Mouse (Mus musculus) neural tube, embryonic 15.5 days (tissue): ENCODE data around the gene 2310061N02Rik. TPM values are rescaled to one million over a fixed set of nuclear protein-coding genes. Genes with fewer than 3 reads are reported as not detected.

ENCODE experiments used
- ATAC-seq: fragments of 200-750 bp; cut with Nextera tagmentation; 2 replicates; pipeline ENCODE4 v1.8.0; 2017; ENCODE audit warnings: mild to moderate bottlenecking, moderate TSS enrichment, moderate library complexity; ENCODE audit not compliant: low FRiP score
- H3K27ac ChIP-seq: fragments of 300-500 bp; sonication (generic); replicated peaks from 2 replicates; pipeline ENCODE4 v1.5.1; 2015; ENCODE audit warnings: mild to moderate bottlenecking, inconsistent platforms
- H3K27me3 ChIP-seq: fragments of 300-500 bp; sonication (generic); replicated peaks from 2 replicates; pipeline ENCODE4 v1.6.1; 2015; ENCODE audit warnings: inconsistent platforms
- H3K36me3 ChIP-seq: fragments of 300-500 bp; sonication (generic); 2 replicates; pipeline ENCODE4 v1.6.1; 2015; ENCODE audit warnings: inconsistent platforms
- H3K4me1 ChIP-seq: fragments of 300-500 bp; sonication (generic); 2 replicates; pipeline ENCODE4 v1.6.1; 2015; ENCODE audit warnings: inconsistent platforms
- H3K4me2 ChIP-seq: fragments of 300-500 bp; sonication (generic); 2 replicates; pipeline ENCODE4 v1.6.1; 2015; ENCODE audit warnings: inconsistent platforms, mild to moderate bottlenecking, moderate library complexity
- H3K4me3 ChIP-seq: fragments of 300-500 bp; sonication (generic); replicated peaks from 2 replicates; pipeline ENCODE4 v1.5.1; 2015; ENCODE audit warnings: mild to moderate bottlenecking, inconsistent platforms
- H3K9ac ChIP-seq: fragments of 300-500 bp; sonication (generic); replicated peaks from 2 replicates; pipeline ENCODE4 v1.6.1; 2015; ENCODE audit warnings: mild to moderate bottlenecking, inconsistent platforms
- H3K9me3 ChIP-seq: fragments of 300-500 bp; sonication (generic); replicated peaks from 2 replicates; pipeline ENCODE4 v1.6.1; 2016; ENCODE audit warnings: inconsistent platforms
- WGBS: fragments of 180-500 bp; shearing (Covaris S2); methylation state at CpG from one replicate; pipeline ENCODE4 v1.1.7; 2015; ENCODE audit warnings: mixed read lengths; 5-methylcytosine and 5-hydroxymethylcytosine counted together
- polyA plus RNA-seq: library from polyadenylated mRNA; unstranded; fragments of >200 nt; fragmentation: Nextera tagmentation; extraction: Ambion mirVana; gene quantifications from 2 replicates; pipeline ENCODE4 v1.2.1, GENCODE M21; 2015

The 2310061N02Rik gene
- polyA plus RNA-seq, 1 experiment from 2014 or later, result not detected

DNA sequence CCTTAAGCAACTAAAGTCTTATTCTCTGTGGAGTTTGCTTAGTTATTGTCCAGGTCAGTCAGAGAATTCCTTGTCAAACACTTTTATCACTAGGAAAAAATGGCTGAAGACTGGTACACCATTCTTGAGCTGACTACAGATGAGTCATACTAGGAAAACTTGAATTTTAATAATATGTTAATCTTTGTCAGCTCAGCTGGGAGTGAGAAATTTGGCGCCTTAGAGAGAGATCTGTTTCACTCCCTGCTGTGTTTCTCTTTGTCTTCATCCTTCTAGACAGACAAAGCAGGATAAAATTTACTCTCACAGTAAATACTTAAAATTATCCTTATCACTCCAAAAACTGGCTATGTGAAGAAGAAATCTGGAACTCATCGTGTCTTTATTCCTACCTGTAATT is 26.5 kb downstream of the 2310061N02Rik start:
- Histone ChIP-seq H3K4me1 (no peaks in the 10 kb centered on the region), H3K9me3 (no peaks in the 10 kb centered on the region), H3K4me2 (no peak overlapping the region), H3K27me3 (no peaks in the 10 kb centered on the region), H3K4me3 (no peak overlapping the region), H3K9ac (no peak overlapping the region), H3K36me3 (no peaks in the 10 kb centered on the region), H3K27ac (no peak overlapping the region)
- ATAC-seq, result no peak
- WGBS, result 36% methylated on average over 2 of the region's 2 CpGs

- H3K27ac ChIP-seq, result no peak overlapping the region
- no peaks in the 10 kb centered on the region for H3K27me3 ChIP-seq
- H3K4me2 ChIP-seq, result no peak overlapping the region
- no peak for ATAC-seq
- H3K36me3 ChIP-seq, result no peaks in the 10 kb centered on the region
- 82% methylated on average over 6 of the region's 6 CpGs for WGBS
- H3K9ac ChIP-seq, result no peak overlapping the region
- no peak overlapping the region for H3K4me3 ChIP-seq
- no peaks in the 10 kb centered on the region for H3K4me1 ChIP-seq
- no peaks in the 10 kb centered on the region for H3K9me3 ChIP-seq
These were observed 28.7 kb downstream of the 2310061N02Rik start for GRCm38 (mm10) chr16:88679099-88679498.

GRCm38 (mm10) chr16:88671571-88671970 is 36.2 kb downstream of the 2310061N02Rik start, which contains the start of gene Krtap27-1:
TSS of gene Krtap27-1 (minus strand) at chr16:88671671.
- no peaks in the 10 kb centered on the region for H3K27me3 ChIP-seq
- H3K9ac ChIP-seq, result no peak within 1 kb of the TSS
- H3K4me1 ChIP-seq, result no peaks in the 10 kb centered on the region
- H3K4me2 ChIP-seq, result no peak within 1 kb of the TSS
- H3K36me3 ChIP-seq, result no peaks in the 10 kb centered on the region
- WGBS, result 92% methylated on average over 4 of the region's 4 CpGs
- no peak within 1 kb of the TSS for H3K4me3 ChIP-seq
- H3K9me3 ChIP-seq, result no peaks in the 10 kb centered on the region
- no peak for ATAC-seq
- no peak within 1 kb of the TSS for H3K27ac ChIP-seq

DNA sequence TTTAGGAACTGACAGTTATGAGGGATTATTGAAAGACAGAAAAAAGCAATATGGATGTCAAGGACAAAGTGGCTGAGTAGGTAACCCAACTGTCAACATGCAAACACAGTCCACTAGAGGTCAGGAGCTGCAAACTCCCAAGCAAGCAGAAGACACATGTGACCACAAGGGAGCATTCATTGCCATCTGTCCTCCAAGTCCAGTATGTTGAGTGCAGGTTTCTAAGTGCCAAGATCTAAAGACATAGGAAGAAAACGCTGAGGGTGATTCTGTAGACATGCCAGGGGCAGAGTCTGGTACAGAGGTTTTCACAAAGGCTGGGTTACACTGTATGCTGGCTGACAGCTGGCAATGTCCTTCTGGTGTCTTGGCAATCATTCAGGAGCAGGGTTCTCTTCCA is 50.3 kb downstream of the 2310061N02Rik start:
- H3K27me3 ChIP-seq, result no peaks in the 10 kb centered on the region
- 52% methylated on average over 1 of the region's 1 CpGs for WGBS
- H3K4me2 ChIP-seq, result no peak overlapping the region
- H3K9ac ChIP-seq, result no peak overlapping the region
- ATAC-seq, result no peak
- H3K4me1 ChIP-seq, result 0 out of 2 replicates have a peak, but pooled peaks cover 3% of the 10 kb centered on the region
- H3K27ac ChIP-seq, result no peak overlapping the region
- H3K4me3 ChIP-seq, result no peak overlapping the region
- H3K9me3 ChIP-seq, result no peaks in the 10 kb centered on the region
- no peaks in the 10 kb centered on the region for H3K36me3 ChIP-seq

Other genes with a start within 250 kb of the 2310061N02Rik start
- not detected in 2 replicates for gene Cldn17, start 201.0 kb downstream of the 2310061N02Rik start, polyA plus RNA-seq
- 10.3 TPM in 1 of 2 replicates, not detected in the other for gene Cldn8, start 144.8 kb downstream of the 2310061N02Rik start, polyA plus RNA-seq
- not detected in 2 replicates for gene Krtap24-1, start 95.7 kb downstream of the 2310061N02Rik start, polyA plus RNA-seq
- not detected in 2 replicates for gene 2310079G19Rik, start 80.3 kb downstream of the 2310061N02Rik start, polyA plus RNA-seq
- gene Krtap26-1, start 60.2 kb downstream of the 2310061N02Rik start, polyA plus RNA-seq, result 0.15 TPM in 1 of 2 replicates, not detected in the other
- gene Krtap27-1, start 36.3 kb downstream of the 2310061N02Rik start, polyA plus RNA-seq, result not detected in 2 replicates
- not detected in 2 replicates for gene Krtap13-1, start 20.9 kb upstream of the 2310061N02Rik start, polyA plus RNA-seq
- not detected in 2 replicates for gene Krtap13, start 43.7 kb upstream of the 2310061N02Rik start, polyA plus RNA-seq
- gene 2310034C09Rik, start 50.9 kb upstream of the 2310061N02Rik start, polyA plus RNA-seq, result not detected in 2 replicates
- not detected in 2 replicates for gene 2310057N15Rik, start 66.2 kb upstream of the 2310061N02Rik start, polyA plus RNA-seq
- gene Gm5965, start 69.9 kb upstream of the 2310061N02Rik start, polyA plus RNA-seq, result not detected in 2 replicates
- not detected in 2 replicates for gene Gm20741, start 104.3 kb upstream of the 2310061N02Rik start, polyA plus RNA-seq
- not detected in 2 replicates for gene Krtap15, start 112.3 kb upstream of the 2310061N02Rik start, polyA plus RNA-seq
- gene Krtap14, start 118.2 kb upstream of the 2310061N02Rik start, polyA plus RNA-seq, result not detected in 2 replicates
- gene Krtap19-1, start 161.4 kb upstream of the 2310061N02Rik start, polyA plus RNA-seq, result not detected in 2 replicates
- gene Krtap19-2, start 166.3 kb upstream of the 2310061N02Rik start, polyA plus RNA-seq, result not detected in 2 replicates
- not detected in 2 replicates for gene Krtap19-3, start 170.1 kb upstream of the 2310061N02Rik start, polyA plus RNA-seq
- gene Krtap19-4, start 177.1 kb upstream of the 2310061N02Rik start, polyA plus RNA-seq, result not detected in 2 replicates
- gene Krtap19-5, start 188.5 kb upstream of the 2310061N02Rik start, polyA plus RNA-seq, result not detected in 2 replicates
- not detected in 2 replicates for gene Krtap19-9b, start 224.3 kb upstream of the 2310061N02Rik start, polyA plus RNA-seq